Mouse (Mus musculus) frontal cortex, postnatal 36 days (tissue): ENCODE results near the gene 4930579F01Rik.

ENCODE experiments used
- DNase-seq, 2 experiments: peaks; one replicate each; pipeline ENCODE4 v3.0.0; 2022; ENCODE audit warnings: low spot score in 2 of 2

4930579F01Rik gene

GRCm38 (mm10) chr3:138193683-138194302 is at the start of gene 4930579F01Rik:
4930579F01Rik (minus strand) TSS chr3:138193825.
- no peak for DNase-seq

- no peak for DNase-seq
Measured at GRCm38 (mm10) chr3:138242933-138243332, 49.3 kb upstream of the 4930579F01Rik start.

DNA sequence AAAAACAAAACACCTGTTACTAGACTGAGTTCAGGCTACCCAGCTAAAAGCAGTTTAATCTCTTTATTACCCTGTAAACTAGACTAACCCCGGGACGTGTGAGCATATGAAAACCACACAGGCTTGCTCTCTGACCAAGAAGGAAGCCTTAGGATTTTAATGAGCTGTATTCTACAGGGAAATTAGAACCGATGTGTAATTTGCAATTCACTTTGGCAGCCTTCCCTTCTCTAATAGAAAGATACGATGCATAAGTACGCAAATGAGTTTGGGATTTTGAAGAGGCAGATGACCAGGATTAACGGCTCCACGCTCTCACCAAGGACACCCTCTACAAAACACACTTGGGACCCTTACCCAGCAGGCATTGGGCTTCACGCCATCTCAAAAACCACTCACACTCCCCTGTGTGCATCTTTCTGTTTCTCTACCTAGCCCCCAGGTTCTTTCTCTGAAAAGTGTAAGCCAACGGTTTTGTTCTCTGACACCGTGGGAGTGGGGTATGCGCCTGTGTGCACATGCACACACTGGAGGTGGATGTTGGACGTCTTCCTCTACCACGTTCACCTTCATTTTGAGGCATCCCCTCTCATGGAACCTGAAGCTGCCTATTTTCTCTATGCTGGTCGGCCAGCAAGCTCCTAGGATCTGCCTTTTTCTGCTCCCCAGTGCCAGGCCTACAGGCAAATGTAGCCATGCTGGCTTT is 48.5 kb upstream of the 4930579F01Rik start:
- no peak for DNase-seq

- DNase-seq = no peak
Measured at GRCm38 (mm10) chr3:138241371-138241770, 47.7 kb upstream of the 4930579F01Rik start.

- no peak for DNase-seq
Measured at GRCm38 (mm10) chr3:138240942-138241341, 47.3 kb upstream of the 4930579F01Rik start.

DNA sequence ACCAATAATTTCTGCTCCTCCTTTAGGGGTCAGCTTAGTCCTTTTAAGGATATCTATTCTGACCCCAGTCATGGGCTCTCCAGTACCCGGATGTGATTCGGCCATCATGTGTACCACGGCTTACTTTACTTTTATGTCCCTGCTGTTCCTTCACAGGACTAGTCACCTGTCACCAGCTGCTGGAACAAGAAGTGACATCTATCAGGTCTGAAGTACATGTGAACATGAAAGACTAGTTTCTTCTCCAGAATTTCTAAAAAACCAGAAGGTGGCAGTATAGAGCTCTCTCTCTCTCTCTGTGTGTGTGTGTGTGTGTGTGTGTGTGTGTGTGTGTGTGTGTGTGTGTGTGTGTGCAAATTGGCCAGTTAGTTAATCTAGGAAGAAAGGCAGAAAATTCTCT is 46.8 kb upstream of the 4930579F01Rik start:
- no peak for DNase-seq

GRCm38 (mm10) chr3:138239461-138239860 is 45.8 kb upstream of the 4930579F01Rik start:
- DNase-seq = no peak

DNA sequence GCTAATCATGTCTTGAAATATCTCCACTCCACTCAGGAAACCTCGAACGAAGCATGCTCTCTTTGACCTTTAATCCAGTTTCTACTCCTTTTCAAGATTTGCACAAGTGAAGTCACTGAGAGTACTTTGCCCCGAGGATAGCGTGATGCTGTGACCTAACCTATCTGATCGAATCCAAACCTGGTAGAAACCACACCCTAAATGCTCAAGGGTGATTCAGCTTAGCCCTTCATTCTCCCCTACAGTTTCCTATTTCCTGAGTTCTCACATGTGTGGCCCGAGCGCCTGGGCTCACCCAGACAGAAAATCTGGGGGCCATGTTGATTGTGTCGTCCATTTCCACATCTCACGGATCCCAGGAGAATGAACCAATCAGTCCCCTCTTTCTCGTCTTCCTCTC is 44.4 kb upstream of the 4930579F01Rik start:
- no peak for DNase-seq

GRCm38 (mm10) chr3:138236546-138237163 is 43.0 kb upstream of the 4930579F01Rik start:
- DNase-seq = no peak

DNA sequence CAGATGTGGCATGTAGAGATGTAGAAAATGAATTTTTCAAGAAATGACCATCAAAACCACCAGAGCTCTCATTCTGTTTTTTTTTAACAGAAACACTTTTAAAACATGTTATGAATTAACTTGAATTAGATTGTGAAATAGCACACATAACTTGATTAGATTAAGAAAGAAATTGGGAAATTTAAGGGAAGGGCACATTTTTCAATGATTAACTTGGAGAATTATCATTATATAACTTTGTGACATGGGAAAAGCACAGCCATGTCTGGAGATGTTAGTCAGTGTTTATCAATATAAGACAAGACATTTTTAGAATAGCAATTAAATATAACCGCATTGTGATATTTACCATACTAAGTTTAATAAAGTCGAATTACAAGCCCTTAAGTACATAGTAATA is 37.9 kb upstream of the 4930579F01Rik start:
- no peak for DNase-seq

DNA sequence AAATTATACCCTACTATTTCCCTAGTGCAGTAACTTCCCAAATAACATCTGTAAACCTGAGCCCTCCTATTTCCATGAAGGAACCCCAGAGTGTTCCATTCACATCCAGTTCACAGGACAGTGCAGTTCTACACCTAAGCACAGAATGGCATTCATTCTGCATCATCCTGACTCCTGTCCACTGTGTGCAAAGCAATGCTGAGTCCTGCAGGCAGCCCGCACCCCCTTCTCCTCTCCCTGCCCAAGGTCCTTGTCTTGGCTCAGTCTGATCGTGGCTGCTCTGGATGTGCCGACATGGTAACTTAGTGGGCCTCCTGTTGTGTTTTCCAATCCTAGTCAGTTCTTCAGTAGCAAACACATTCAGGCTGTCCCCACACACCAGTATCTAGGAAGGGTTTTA is 36.6 kb upstream of the 4930579F01Rik start:
- no peak for DNase-seq

DNA sequence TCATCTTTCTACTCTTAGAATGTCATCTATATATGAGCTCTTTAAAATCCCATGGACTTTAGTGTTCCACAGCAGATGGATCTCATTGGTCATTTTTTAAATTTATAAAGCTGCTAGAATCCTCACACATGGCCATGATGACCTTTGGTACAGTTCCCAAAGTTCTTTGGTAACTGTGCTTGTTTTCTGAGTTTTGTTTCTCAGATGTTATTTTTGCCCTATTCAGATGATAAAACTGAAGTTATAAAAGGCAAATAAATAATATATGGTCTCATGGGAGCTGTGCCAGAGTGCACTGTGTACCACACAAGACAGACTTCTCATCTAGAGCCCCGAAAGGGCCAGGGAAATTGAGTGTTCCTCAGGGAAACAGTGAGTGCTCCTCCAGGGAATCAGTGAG is 35.8 kb upstream of the 4930579F01Rik start:
- no peak for DNase-seq

DNA sequence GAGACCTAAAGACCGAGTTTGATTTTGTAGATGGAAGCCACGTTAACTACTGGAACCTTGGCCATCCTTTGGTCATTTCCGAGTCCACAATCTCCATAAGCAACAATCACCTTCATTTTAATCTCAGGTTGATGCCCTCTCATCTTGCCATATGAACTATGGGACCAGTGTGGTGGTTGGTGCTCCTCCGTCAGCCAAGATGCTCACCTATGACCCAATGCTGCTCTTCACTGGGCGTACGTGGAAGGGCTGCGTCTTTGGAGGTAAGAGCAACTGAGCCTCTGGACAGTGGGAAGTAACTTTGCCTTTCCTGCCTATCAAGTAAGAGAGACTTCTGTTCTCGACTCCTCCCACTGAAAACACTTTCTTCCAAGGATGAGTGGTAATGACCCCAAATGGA is 34.2 kb upstream of the 4930579F01Rik start:
- no peak for DNase-seq

DNA sequence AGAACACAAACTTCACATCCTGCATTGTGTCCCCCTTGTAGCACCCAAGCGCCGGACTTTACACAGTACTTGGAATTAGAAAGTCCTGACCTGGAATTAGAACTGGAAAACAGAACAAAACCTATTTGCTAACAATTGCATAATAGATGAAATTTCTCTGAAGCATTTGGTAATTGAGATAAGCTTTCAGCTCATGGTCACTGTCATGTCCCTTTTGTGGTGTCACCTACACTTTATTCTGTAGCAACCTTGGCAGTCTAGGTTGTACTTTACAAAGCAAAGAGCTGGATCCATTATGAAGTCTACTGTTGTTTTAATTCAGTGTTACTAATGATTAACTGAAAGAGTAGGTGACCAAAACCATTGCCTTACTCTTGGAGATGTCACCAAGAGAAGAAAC is 33.5 kb upstream of the 4930579F01Rik start:
- no peak for DNase-seq

GRCm38 (mm10) chr3:138226476-138226875 is 32.9 kb upstream of the 4930579F01Rik start:
- DNase-seq = no peak

- DNase-seq = no peak
Measured at GRCm38 (mm10) chr3:138225853-138226252, 32.2 kb upstream of the 4930579F01Rik start.

- DNase-seq = no peak
Measured at GRCm38 (mm10) chr3:138225331-138225730, 31.7 kb upstream of the 4930579F01Rik start.

- no peak for DNase-seq
Measured at GRCm38 (mm10) chr3:138224363-138224954, 30.8 kb upstream of the 4930579F01Rik start.

GRCm38 (mm10) chr3:138222952-138223351 is 29.3 kb upstream of the 4930579F01Rik start:
- peak; percentile 17 to 59 for DNase-seq

DNA sequence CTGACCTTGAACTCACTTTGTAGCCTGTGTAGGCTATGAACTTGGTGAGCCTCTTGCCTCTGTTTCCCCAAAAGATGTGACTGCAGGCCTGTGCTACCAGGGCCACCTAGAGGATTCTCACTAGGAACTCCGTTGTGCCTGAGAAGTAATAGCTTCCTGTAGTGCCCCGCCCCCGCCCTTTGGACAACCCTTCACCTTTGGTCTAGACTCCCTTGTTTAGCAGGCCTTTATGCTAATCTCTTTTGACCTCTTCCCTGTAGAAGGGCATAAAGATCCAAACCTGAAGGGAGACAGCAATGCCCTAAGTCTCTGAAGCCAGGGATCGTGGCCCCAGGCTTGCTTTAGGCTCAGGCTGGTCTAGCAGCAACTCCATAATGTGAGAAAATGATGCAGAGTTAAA is 28.9 kb upstream of the 4930579F01Rik start:
- no peak for DNase-seq

DNA sequence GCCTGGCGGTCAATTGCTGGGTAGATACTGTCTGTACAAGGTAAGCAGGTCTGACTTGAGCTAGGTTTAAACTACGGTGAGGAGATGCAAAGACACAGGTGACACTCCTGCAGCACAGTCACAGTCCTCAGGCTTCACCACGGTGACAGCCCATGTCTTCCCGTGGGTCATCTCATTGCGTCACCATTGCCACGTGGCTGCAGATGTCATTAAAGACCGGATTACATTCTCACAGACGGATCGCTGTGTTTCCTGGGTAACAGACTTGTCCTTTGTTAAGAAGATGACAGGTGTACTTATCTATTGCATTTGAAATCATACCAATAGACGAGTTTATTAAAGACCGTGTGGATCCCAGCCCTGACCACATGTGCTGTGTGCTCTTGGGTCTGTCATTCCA is 27.5 kb upstream of the 4930579F01Rik start:
- no peak for DNase-seq

- DNase-seq = no peak
Measured at GRCm38 (mm10) chr3:138217631-138218264, 24.1 kb upstream of the 4930579F01Rik start, which contains the start of gene Adh7. Adh7 (plus strand) TSS chr3:138217760.
